Mouse (Mus musculus) embryonic facial prominence, embryonic 15.5 days (tissue): ENCODE measurements around the gene Mylk4. TPM values are rescaled to one million over a fixed set of nuclear protein-coding genes. Genes with fewer than 3 reads are reported as not detected.

Experiments
- ATAC-seq: fragments of 200-750 bp; cut with Nextera tagmentation; 2 replicates; pipeline ENCODE4 v1.8.0; 2017; ENCODE audit warnings: low read depth, moderate TSS enrichment; ENCODE audit not compliant: insufficient number of reproducible peaks, low FRiP score, low TSS enrichment
- H3K27ac ChIP-seq: fragments of 300-500 bp; sonication (generic); replicated peaks from 2 replicates; pipeline ENCODE4 v1.5.1; 2015; ENCODE audit warnings: mild to moderate bottlenecking, inconsistent platforms
- H3K27me3 ChIP-seq: fragments of 300-500 bp; sonication (generic); 2 replicates; pipeline ENCODE4 v1.6.1; 2015; ENCODE audit warnings: inconsistent platforms
- H3K36me3 ChIP-seq: fragments of 300-500 bp; sonication (generic); 2 replicates; pipeline ENCODE4 v1.6.1; 2015; ENCODE audit warnings: mild to moderate bottlenecking, inconsistent platforms
- H3K4me1 ChIP-seq: fragments of 300-500 bp; sonication (generic); 2 replicates; pipeline ENCODE4 v1.6.1; 2015; ENCODE audit warnings: inconsistent platforms
- H3K4me2 ChIP-seq: fragments of 300-500 bp; sonication (generic); replicated peaks from 2 replicates; pipeline ENCODE4 v1.6.1; 2015; ENCODE audit warnings: mild to moderate bottlenecking, inconsistent platforms
- H3K4me3 ChIP-seq: fragments of 300-500 bp; sonication (generic); replicated peaks from 2 replicates; pipeline ENCODE4 v1.5.1; 2015; ENCODE audit warnings: mild to moderate bottlenecking, inconsistent platforms
- H3K9ac ChIP-seq: fragments of 300-500 bp; sonication (generic); 2 replicates; pipeline ENCODE4 v1.6.1; 2015; ENCODE audit warnings: inconsistent platforms
- H3K9me3 ChIP-seq: fragments of 300-500 bp; sonication (generic); replicated peaks from 2 replicates; pipeline ENCODE4 v1.6.1; 2016; ENCODE audit warnings: inconsistent platforms
- WGBS: fragments of 180-500 bp; shearing (Covaris S2); methylation state at CpG from one replicate; pipeline ENCODE4 v1.1.7; 2015; 5-methylcytosine and 5-hydroxymethylcytosine counted together
- polyA plus RNA-seq: library from polyadenylated mRNA; unstranded; fragments of >200 nt; fragmentation: Nextera tagmentation; extraction: Ambion mirVana; gene quantifications from 2 replicates; pipeline ENCODE4 v1.2.1, GENCODE M21; 2015

Mylk4 gene
- polyA plus RNA-seq = 7.6 and 10.9 TPM in 2 replicates

DNA sequence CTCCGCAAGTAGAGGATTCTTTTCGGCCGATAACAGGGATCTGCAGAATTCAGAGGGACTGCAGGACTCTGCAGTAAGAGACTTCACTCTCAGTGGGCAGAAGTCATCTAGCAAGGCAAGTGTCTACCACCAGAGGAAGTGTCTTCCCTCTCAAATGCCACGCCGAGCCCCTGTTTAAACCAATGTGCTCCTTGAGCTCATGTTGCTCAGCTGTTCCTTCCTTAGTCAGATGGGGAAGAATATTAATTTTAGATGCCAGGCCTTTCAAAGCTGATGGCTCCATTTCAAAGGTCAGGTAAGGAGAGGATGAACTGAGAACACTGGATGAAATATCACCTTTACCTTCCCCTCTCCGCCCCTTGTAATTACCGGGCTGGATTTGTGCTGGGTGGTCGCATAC lies at the start of gene Mylk4:
Gene Mylk4 (minus strand): TSS at position 139 of the 400 bp plus-strand sequence.
- ATAC-seq = no peak
- Histone ChIP-seq H3K9ac (no peak within 1 kb of the TSS), H3K4me1 (no peaks in the 10 kb centered on the region), H3K27ac (no peak within 1 kb of the TSS), H3K4me2 (no peak within 1 kb of the TSS), H3K9me3 (no peaks in the 10 kb centered on the region), H3K27me3 (no peaks in the 10 kb centered on the region), H3K36me3 (no peaks in the 10 kb centered on the region), H3K4me3 (no peak within 1 kb of the TSS)
- WGBS = 75% methylated on average over 8 of the region's 8 CpGs

DNA sequence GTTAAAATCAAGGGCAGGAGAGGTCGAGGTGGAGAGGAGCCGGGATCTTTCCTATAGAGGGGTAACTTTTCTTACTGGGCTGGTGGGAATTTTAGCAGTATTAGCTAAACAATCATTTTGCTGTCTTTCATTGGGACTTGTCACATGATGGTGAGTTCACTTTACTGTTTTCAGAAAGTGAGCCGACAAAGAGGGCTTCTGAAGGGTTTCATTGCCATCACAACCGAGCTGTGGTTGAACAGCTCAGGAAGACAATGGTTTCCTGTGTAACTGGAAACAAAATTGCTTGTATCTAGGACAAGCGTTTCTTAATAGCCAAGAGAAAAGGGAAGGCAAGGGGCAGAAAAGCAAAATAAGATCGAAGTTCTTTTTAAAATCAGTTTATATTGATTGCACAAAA lies 49.5 kb upstream of the Mylk4 start:
- Histone ChIP-seq H3K4me2 (no peak overlapping the region), H3K4me3 (no peak overlapping the region), H3K4me1 (no peaks in the 10 kb centered on the region), H3K9me3 (no peaks in the 10 kb centered on the region), H3K36me3 (no peaks in the 10 kb centered on the region), H3K27me3 (no peaks in the 10 kb centered on the region), H3K27ac (no peak overlapping the region), H3K9ac (no peak overlapping the region)
- ATAC-seq = no peak
- 51% methylated on average over 6 of the region's 6 CpGs for WGBS

DNA sequence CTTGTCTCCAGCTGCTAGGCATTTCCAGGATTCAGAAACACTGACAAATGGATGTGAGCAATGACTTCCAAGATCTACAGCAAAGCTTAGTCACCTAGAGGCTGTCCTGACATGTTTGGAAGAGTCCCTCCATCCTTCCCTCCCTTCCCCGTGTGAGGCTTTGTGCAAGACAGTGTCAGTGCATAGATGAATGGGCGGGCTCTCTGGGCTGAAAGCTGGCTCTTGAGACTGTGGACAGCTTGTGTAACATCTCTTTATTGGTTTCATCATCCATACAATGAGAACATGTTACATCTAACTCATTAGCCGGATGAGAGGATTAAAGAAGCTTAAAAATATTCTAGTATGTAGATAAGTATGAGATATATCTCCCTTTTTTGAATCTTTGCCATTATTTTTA lies 49.0 kb upstream of the Mylk4 start:
- Histone ChIP-seq H3K4me1 (no peaks in the 10 kb centered on the region), H3K27me3 (no peaks in the 10 kb centered on the region), H3K4me2 (no peak overlapping the region), H3K36me3 (no peaks in the 10 kb centered on the region), H3K4me3 (no peak overlapping the region), H3K9ac (no peak overlapping the region), H3K27ac (no peak overlapping the region), H3K9me3 (no peaks in the 10 kb centered on the region)
- no peak for ATAC-seq
- WGBS = 60% methylated on average over 3 of the region's 3 CpGs

DNA sequence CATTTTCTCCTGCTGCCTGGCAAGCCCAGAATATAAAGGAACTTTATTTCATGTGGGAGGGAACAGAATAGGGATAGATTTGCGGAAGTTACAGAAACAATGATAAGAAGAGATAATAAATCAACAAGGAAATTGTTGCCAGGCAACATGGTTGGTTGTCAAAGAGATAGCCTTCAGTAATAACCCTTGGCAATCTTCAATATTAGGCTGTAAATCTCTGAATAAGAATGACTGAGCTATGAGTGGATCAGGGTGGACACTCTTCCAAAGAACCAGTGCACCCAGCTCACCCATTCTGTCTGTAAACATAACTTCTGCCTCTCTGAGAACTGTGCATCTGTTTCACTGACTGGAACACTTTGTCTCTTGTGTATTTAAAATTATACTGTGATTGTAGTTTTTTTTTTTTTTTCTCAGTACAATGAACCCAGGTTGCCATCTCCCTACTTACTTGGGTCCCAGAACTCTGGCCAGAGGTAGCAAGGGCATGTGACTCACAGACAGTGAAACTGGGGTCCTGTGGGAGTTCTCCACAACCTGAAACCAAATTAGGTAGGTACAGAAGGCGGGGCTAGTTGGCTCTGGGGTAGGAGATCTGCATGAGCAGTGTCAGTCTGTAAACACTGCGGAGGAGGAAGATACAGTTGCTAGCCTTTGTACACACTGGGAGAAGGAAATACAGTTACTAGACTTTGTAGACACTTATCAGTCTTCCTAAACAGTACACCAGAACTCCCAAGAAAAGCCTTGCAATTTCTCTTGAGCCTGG lies 47.9 kb upstream of the Mylk4 start:
- no peak overlapping the region for H3K27ac ChIP-seq
- no peak for ATAC-seq
- H3K4me2 ChIP-seq = no peak overlapping the region
- no peaks in the 10 kb centered on the region for H3K9me3 ChIP-seq
- no peak overlapping the region for H3K9ac ChIP-seq
- no peak overlapping the region for H3K4me3 ChIP-seq
- H3K4me1 ChIP-seq = no peaks in the 10 kb centered on the region
- 82% methylated on average over 3 of the region's 3 CpGs for WGBS
- H3K36me3 ChIP-seq = no peaks in the 10 kb centered on the region
- H3K27me3 ChIP-seq = no peaks in the 10 kb centered on the region

DNA sequence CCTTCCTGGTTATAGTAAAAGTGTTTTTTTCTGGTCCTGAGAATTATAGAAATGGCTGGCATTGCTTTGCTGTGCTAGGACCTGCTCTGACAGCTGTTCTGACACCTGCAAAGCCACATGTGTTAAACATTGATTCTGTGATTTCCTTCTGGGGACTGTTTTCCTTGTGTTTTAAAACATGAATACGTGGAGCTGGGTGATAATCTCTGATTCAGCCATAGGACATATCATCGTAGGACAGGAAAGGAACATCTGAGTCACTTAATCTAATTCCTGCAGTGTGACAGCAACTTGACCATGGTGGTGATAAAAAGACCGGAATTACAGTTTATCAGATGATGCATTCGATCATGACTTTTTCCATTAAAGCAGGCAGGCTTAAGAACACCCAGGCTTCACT lies 45.1 kb upstream of the Mylk4 start:
- no peaks in the 10 kb centered on the region for H3K27me3 ChIP-seq
- no peaks in the 10 kb centered on the region for H3K36me3 ChIP-seq
- no peak overlapping the region for H3K27ac ChIP-seq
- 78% methylated on average over 4 of the region's 4 CpGs for WGBS
- no peak overlapping the region for H3K4me3 ChIP-seq
- ATAC-seq = no peak
- no peaks in the 10 kb centered on the region for H3K4me1 ChIP-seq
- no peaks in the 10 kb centered on the region for H3K9me3 ChIP-seq
- no peak overlapping the region for H3K4me2 ChIP-seq
- no peak overlapping the region for H3K9ac ChIP-seq

DNA sequence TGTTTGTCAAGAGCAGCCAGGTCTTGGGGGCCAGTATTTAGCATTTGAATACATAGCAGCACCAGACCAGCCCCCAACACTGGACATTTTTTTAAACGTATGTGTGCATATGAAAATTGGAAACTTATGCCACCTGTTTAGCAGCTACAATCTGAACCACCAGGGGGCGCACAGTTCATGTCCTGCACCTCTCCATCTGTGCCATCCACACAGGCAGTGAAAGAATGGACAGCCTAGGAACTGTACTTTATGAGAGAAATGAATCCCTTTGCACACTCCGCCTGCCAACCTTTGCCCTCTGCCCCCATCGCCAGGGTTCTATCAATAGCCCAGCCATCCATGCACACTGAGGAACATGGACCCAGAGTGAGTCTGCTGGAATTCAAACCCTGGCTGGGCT lies 44.2 kb upstream of the Mylk4 start:
- no peaks in the 10 kb centered on the region for H3K36me3 ChIP-seq
- no peak for ATAC-seq
- H3K27ac ChIP-seq = no peak overlapping the region
- no peaks in the 10 kb centered on the region for H3K9me3 ChIP-seq
- no peak overlapping the region for H3K9ac ChIP-seq
- H3K4me2 ChIP-seq = no peak overlapping the region
- no peaks in the 10 kb centered on the region for H3K4me1 ChIP-seq
- no peaks in the 10 kb centered on the region for H3K27me3 ChIP-seq
- WGBS = 53% methylated on average over 4 of the region's 4 CpGs
- no peak overlapping the region for H3K4me3 ChIP-seq

DNA sequence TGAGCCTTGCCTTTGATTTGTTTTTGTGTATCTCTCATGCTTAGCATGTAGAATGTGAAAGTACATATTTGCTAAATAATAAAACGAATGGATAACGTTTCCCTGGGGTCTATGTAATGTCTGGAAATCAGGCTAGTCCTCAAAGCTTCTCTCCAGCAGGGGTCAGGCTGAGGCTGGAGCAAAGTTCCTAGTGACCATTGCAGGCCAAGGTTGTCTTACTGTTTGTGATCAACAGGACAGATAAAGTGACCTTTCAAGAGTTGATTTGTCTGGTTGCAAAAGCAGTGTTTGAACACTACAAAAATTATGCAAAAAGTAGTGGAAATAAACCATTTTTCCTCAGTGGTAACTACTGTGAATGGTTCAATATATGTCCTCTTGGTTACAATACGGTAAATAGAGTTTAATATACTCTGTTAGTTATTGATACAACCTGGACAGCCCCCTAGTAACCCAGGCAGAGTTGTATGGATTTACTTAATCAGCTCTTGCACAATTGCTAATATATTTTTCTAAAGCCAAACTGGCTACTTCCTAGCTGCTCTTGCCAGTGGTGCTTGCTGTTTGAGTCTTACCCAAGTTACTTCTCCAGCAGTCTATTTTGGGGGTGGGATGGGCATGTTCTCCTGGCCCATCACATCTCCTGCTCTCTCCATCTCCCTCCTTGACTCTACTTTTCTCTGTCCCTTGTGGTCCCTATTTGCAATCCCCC lies 43.5 kb upstream of the Mylk4 start:
- H3K4me2 ChIP-seq = no peak overlapping the region
- WGBS = 73% methylated on average over 3 of the region's 3 CpGs
- no peak for ATAC-seq
- no peak overlapping the region for H3K4me3 ChIP-seq
- H3K27me3 ChIP-seq = no peaks in the 10 kb centered on the region
- no peaks in the 10 kb centered on the region for H3K9me3 ChIP-seq
- no peak overlapping the region for H3K27ac ChIP-seq
- no peaks in the 10 kb centered on the region for H3K4me1 ChIP-seq
- H3K9ac ChIP-seq = no peak overlapping the region
- no peaks in the 10 kb centered on the region for H3K36me3 ChIP-seq

DNA sequence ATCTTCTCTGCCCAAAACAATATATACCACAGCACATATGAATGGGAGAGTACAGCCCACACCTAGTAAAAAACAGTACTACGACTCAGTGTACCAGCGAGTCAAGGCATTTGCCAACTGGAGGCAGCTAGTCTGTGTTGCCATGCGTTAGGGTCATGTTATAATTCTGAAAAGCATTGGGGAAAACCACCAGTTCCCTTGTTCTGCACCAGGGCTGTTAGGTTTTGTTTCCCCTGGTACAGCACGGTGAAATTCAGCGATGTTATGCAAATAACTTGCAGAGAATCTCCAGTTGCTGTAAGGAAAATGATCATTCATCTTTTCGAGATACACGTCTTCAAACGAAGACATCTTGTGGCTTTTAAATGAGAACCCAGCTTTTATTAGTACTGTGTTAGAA lies 41.8 kb upstream of the Mylk4 start:
- Histone ChIP-seq H3K36me3 (peaks cover 14% of the 10 kb centered on the region; the same call in 1 of the 2 replicates), H3K4me3 (no peak overlapping the region), H3K9me3 (no peaks in the 10 kb centered on the region), H3K27me3 (no peaks in the 10 kb centered on the region), H3K9ac (no peak overlapping the region), H3K4me2 (no peak overlapping the region), H3K4me1 (no peaks in the 10 kb centered on the region), H3K27ac (no peak overlapping the region)
- 87% methylated on average over 8 of the region's 8 CpGs for WGBS
- no peak for ATAC-seq

DNA sequence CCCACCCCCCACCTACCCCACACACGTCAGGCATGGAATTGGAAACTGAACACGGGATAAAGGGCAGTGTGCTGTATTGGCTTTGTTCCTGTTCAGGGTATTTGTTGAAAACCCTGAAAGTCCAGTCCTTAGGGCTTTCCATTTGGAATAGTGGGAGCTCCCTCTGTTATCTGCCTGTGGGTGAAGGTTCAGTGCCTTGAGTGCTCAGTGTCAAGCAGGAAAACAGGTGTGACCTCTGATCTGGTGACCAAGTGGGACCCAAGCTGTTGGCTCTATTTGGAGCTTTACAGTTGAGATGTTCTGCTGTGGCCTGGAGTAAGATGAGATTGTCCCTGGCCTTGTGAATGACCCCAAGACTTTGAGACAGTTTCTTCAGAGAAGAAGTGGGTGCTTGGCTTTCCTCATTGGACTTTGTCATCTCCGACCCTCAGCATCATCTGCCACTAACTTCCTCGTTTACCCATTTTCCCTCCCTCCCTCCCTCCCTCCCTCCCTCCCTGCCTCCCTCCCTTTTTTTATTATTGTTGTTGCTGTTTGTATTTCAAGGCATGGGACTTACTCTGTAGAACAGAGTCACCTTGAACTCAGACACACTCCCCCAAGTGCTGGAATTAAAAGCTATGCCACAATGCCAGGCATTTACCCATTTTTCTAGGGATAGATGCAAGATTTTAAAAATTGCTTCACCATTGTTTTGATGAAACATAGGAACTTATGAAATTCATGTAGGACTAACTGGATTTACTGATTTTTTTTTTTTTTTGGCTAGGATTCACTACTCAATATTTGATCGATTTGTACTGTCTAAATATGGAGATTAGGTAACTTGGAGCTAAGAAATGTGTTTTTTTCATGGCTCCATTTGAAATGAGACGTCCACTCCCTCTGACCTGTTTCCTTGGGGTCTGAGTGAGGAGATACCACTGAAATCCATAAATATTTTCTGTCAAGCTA lies 40.9 kb upstream of the Mylk4 start:
- Histone ChIP-seq H3K4me2 (no peak overlapping the region), H3K4me3 (no peak overlapping the region), H3K27ac (no peak overlapping the region), H3K27me3 (no peaks in the 10 kb centered on the region), H3K9ac (no peak overlapping the region), H3K9me3 (no peaks in the 10 kb centered on the region), H3K4me1 (no peaks in the 10 kb centered on the region), H3K36me3 (peaks cover 23% of the 10 kb centered on the region; the same call in 1 of the 2 replicates)
- ATAC-seq = no peak
- WGBS = 77% methylated on average over 6 of the region's 6 CpGs

DNA sequence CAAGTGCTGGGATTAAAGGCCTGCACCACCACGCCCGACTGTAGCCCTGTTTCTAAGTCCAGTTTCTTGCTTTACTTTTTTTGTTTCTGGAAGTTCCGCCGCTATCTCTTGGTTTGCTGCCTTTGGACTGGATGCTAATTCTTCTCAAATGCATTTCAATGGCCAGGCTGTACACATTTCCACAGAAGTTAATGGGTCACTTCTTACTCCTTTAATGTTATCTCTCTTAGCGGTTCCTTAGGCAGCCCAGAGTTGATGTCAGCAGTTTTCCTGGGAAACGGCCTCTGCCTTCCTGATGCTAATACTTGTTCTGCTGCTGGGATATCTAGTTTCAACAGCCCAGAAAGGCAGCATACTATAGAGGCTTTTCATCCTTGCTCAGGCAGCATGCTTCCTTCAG lies 39.4 kb upstream of the Mylk4 start:
- H3K4me2 ChIP-seq = no peak overlapping the region
- no peak overlapping the region for H3K4me3 ChIP-seq
- no peak overlapping the region for H3K27ac ChIP-seq
- peaks cover 34% of the 10 kb centered on the region for H3K36me3 ChIP-seq
- no peak for ATAC-seq
- no peaks in the 10 kb centered on the region for H3K4me1 ChIP-seq
- no peaks in the 10 kb centered on the region for H3K9me3 ChIP-seq
- H3K9ac ChIP-seq = no peak overlapping the region
- WGBS = 78% methylated on average over 6 of the region's 6 CpGs
- H3K27me3 ChIP-seq = no peaks in the 10 kb centered on the region

DNA sequence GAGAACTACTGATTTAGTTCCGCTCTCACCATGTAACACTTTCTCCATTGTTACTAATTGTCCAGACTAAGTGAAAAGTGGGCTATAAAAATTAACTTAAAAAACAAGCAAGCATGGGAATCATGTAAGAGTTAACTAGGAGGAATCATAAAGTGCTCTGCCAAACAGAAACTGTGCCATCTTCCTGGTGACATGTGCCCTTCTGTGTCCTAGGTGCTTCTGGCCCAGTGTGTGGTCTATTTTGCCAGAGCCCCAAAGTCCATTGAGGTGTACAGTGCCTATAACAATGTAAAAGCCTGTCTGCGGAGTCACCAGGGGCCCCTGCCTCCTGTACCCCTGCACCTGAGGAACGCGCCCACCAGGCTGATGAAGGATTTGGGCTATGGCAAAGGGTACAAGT lies 37.9 kb upstream of the Mylk4 start:
- Histone ChIP-seq H3K27ac (no peak overlapping the region), H3K4me2 (no peak overlapping the region), H3K9ac (no peak overlapping the region), H3K4me1 (no peaks in the 10 kb centered on the region), H3K4me3 (no peak overlapping the region), H3K27me3 (no peaks in the 10 kb centered on the region), H3K9me3 (no peaks in the 10 kb centered on the region), H3K36me3 (peaks cover 44% of the 10 kb centered on the region)
- no peak for ATAC-seq
- WGBS = 97% methylated on average over 4 of the region's 4 CpGs
